Mouse (Mus musculus): Measurements from ENCODE around the gene Cdca4. TPM values are rescaled to one million over a fixed set of nuclear protein-coding genes. Genes with fewer than 3 reads are reported as not detected.

Cdca4 gene
- total and polyA plus RNA-seq, 3 experiments = 78.0 to 128 (median 78.0) TPM

DNA sequence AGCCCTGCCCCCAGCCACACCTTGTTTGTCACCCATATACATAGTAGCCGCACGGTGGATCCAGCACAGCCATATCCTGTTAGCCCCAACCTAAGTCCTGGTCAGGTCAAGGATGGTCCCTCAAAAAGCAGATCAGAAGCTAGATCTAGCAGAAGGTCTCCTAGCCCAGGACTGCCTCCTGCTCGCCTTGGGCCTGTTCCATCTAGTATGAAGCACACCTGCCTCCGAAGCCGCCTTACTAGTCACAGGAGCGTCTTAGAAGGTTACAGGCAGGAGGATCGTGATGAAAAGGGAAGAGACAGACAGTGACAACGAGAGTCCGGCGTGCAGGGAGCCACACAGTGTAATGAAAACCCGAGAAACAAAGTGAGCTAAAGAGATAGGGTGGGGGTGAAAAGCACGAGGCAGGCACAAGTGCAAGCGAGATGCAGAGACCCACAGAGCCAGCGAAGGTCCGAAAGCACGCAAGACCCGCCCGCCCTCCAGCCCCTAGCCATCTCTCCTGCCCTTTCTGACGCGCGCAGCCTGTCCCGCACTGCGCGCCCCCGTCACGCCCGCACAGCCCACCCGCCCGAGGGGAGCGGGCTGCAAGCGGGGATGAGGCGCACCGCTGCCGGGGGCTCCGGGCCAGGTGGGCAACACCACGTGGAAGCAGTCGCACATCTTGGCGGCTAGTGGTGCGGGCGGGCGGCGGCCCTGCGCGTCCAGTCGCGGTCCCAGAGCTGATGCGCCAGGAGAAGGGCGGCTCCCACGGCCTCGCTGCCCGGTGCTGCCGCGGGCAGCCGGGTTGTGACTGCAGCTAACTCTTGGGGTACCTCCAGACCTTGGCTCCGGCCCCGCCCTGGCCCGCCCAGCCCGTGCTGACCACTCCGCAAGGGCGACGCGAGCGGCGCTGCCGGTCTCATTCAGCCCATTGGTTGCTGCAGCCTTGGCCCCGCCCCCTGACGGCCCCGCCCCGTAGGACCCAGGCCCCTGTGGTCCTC lies 27.1 kb downstream of the Cdca4 start, which contains the start of gene Ahnak2:
Gene Ahnak2, minus strand, starts transcription at position 794 of the 983 bp plus-strand sequence.
- Histone ChIP-seq H3K9ac (ENCODE audit: insufficient read depth, low read depth) (0 out of 2 replicates have a peak within 1 kb of the TSS, but pooled peaks have one; percentile 9), H3K4me3 (replicated peaks in 1 of 3; ENCODE audit: low read depth in 2 of 3, low read length in 2 of 3, poor library complexity in 1 of 3) (peak within 1 kb of the TSS in 1 of 3 experiments; percentile 65), H3K27me3 (replicated peaks) (peaks cover 5% of the 10 kb centered on the region), H3K79me2 (replicated peaks; ENCODE audit: control insufficient read depth, extremely low read depth, insufficient read depth, poor library complexity, severe bottlenecking) (no peaks in the 10 kb centered on the region), H3K9me3 (replicated peaks; ENCODE audit: low read length) (no peaks in the 10 kb centered on the region), H3K36me3 (replicated peaks in 1 of 2; ENCODE audit: control insufficient read depth in 1 of 2, insufficient read depth in 1 of 2, low read length in 1 of 2) (no peaks in the 10 kb centered on the region), H3K4me2 (ENCODE audit: insufficient read depth, low read depth, poor library complexity, severe bottlenecking) (peak within 1 kb of the TSS; percentile 17), H3K27ac (ENCODE audit: insufficient read depth, low read depth) (no peak within 1 kb of the TSS), H3K4me1 (ENCODE audit: control insufficient read depth in 1 of 2, insufficient read depth in 2 of 2) (peaks cover 32 to 51% of the 10 kb centered on the region in 2 experiments)
- in situ Hi-C loops (cut with MboI; ENCODE audit: low pct_ligation_motif_present, low pct_unique_long_range_greater_than_20kb, low sequenced_read_pairs) (no loop called here), dilution Hi-C loops (cut with MboI; ENCODE audit: extremely low pct_ligation_motif_present, extremely low pct_unique_long_range_greater_than_20kb, low sequenced_read_pairs) (no loop called here)
- no peak for DNase-seq (ENCODE audit: extremely low read depth)
- peak; percentile 54 for TF ChIP-seq POLR2A (IDR thresholded peaks at IDR 0.05; ENCODE audit: low read depth, low read length)
- peak; percentile 24; the same call in 1 of the 2 replicates for TF ChIP-seq NELFE (IDR thresholded peaks at IDR 0.05; ENCODE audit: low read depth, low read length)
- no peak for TF ChIP-seq SIN3A (IDR thresholded peaks at IDR 0.05; ENCODE audit: low read length)

DNA sequence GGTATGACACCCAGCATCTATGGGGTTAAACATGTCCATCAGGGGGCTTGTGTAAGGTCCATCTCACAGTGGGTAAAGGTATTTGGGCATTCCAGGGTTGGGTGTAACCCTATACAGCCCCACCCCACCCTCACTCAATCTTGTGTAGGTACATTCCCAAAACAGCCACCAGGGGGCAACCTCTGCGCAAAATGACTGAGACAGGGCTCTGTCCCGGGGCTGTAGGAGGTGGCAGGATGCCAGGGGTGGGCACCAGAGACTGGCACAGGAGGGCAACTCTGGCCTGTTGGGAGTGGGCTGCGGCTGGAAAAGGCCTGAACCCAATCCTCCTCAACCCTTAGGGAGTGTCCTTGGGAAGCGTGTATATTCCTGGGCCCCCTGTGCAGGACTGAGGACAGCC lies 28.7 kb downstream of the Cdca4 start:
- no peak overlapping the region for H3K27ac ChIP-seq (ENCODE audit: insufficient read depth, low read depth)
- no peaks in the 10 kb centered on the region for H3K36me3 ChIP-seq (replicated peaks in 1 of 2; ENCODE audit: control insufficient read depth in 1 of 2, insufficient read depth in 1 of 2, low read length in 1 of 2)
- no peaks in the 10 kb centered on the region for H3K27me3 ChIP-seq (replicated peaks)
- H3K4me3 ChIP-seq (replicated peaks in 1 of 3; ENCODE audit: low read depth in 2 of 3, low read length in 2 of 3, poor library complexity in 1 of 3) = peak overlapping the region in 1 of 3 experiments; percentile 14
- peak; percentile 77 for TF ChIP-seq SMC3 (IDR thresholded peaks at IDR 0.05; ENCODE audit: low read depth, low read length)
- no peak for TF ChIP-seq NELFE (IDR thresholded peaks at IDR 0.05; ENCODE audit: low read depth, low read length)
- TF ChIP-seq ZC3H11A (IDR thresholded peaks at IDR 0.05; ENCODE audit: low read depth, low read length) = no peak
- no peak for TF ChIP-seq UBTF (IDR thresholded peaks at IDR 0.05; ENCODE audit: low read depth, low read length)
- no peak for TF ChIP-seq MYC (IDR thresholded peaks at IDR 0.05; ENCODE audit: low read depth, low read length)
- 0 out of 2 replicates have a peak, but pooled peaks have one; percentile 18 for TF ChIP-seq IRF4 (IDR thresholded peaks at IDR 0.05; ENCODE audit: low read depth, low read length)
- peak; percentile 84; the same call in 1 of the 2 replicates for TF ChIP-seq MAZ (IDR thresholded peaks at IDR 0.05; ENCODE audit: low read depth, low read length)
- no peak for TF ChIP-seq GABPA (IDR thresholded peaks at IDR 0.05; ENCODE audit: insufficient replicate concordance, low read depth, low read length)
- no peak for TF ChIP-seq CHD1 (IDR thresholded peaks at IDR 0.05; ENCODE audit: low read depth, low read length)
- peak; percentile 67 to 80 for TF ChIP-seq CTCF (conservative IDR thresholded peaks at IDR 0.05 in 1 of 2, IDR thresholded peaks at IDR 0.05 in 1 of 2; ENCODE audit: low read depth in 2 of 2, low read length in 2 of 2)
- TF ChIP-seq POLR2AphosphoS2 (IDR thresholded peaks at IDR 0.05; ENCODE audit: low read depth, low read length) = no peak
- TF ChIP-seq RAD21 (IDR thresholded peaks at IDR 0.05; ENCODE audit: low read depth, low read length) = peak; percentile 61
- TF ChIP-seq ZNF384 (IDR thresholded peaks at IDR 0.05; ENCODE audit: low read depth, low read length) = no peak
- TF ChIP-seq EP300 (IDR thresholded peaks at IDR 0.05; ENCODE audit: low read length) = no peak
- TF ChIP-seq CHD2 (IDR thresholded peaks at IDR 0.05; ENCODE audit: low read length) = no peak
- TF ChIP-seq KAT2A (IDR thresholded peaks at IDR 0.05; ENCODE audit: insufficient replicate concordance, low read length) = no peak
- TF ChIP-seq USF2 (conservative IDR thresholded peaks at IDR 0.05; ENCODE audit: low read depth, low read length) = no peak
- TF ChIP-seq ZKSCAN1 (IDR thresholded peaks at IDR 0.05; ENCODE audit: borderline replicate concordance, low read depth, low read length) = no peak
- peak; percentile 77 for DNase-seq (ENCODE audit: extremely low read depth)
- H3K9me3 ChIP-seq (replicated peaks; ENCODE audit: low read length) = no peaks in the 10 kb centered on the region
- H3K4me1 ChIP-seq (ENCODE audit: control insufficient read depth in 1 of 2, insufficient read depth in 2 of 2) = peaks cover 38 to 65% of the 10 kb centered on the region in 2 experiments
- no peak overlapping the region for H3K4me2 ChIP-seq (ENCODE audit: insufficient read depth, low read depth, poor library complexity, severe bottlenecking)
- no peak overlapping the region for H3K9ac ChIP-seq (ENCODE audit: insufficient read depth, low read depth)
- in situ Hi-C loops (cut with MboI; ENCODE audit: low pct_ligation_motif_present, low pct_unique_long_range_greater_than_20kb, low sequenced_read_pairs) (no loop called here), dilution Hi-C loops (cut with MboI; ENCODE audit: extremely low pct_ligation_motif_present, extremely low pct_unique_long_range_greater_than_20kb, low sequenced_read_pairs) (no loop called here)
- H3K79me2 ChIP-seq (replicated peaks; ENCODE audit: control insufficient read depth, extremely low read depth, insufficient read depth, poor library complexity, severe bottlenecking) = peaks cover under 1% of the 10 kb centered on the region; the same call in 1 of the 2 replicates
